Mouse (Mus musculus): ENCODE measurements around the gene Fam53a. TPM values are rescaled to one million over a fixed set of nuclear protein-coding genes. Genes with fewer than 3 reads are reported as not detected.

The Fam53a gene
- 10 to 100 TPM; 26.1 to 28.5 TPM for total RNA-seq (2021)
- polyA plus RNA-seq (2012; rRNA removed): 74.4 and 97.8 TPM in 2 replicates
- long read RNA-seq, transcript Fam53a-201 (5 exons, 2,346 nt): minor isoform, 6 of 50 reads
- long read RNA-seq, transcript Fam53a-202 (6 exons, 2,009 nt): major isoform, 28 of 50 reads
- long read RNA-seq, partial matches to known transcripts: 2 of 50 reads
- long read RNA-seq, other reads (novel, unspliced or antisense): 12 of 50 reads

GRCm38 (mm10) chr5:33629301-33629987, at the start of gene Fam53a, which contains the start of gene Gm9903:
Fam53a (minus strand) TSS chr5:33629635.
Gm9903 (plus strand) TSS chr5:33629925.
- peak; percentile 100 for DNase-seq

GRCm38 (mm10) chr5:33678244-33678643, 48.8 kb upstream of the Fam53a start:
- no peak for DNase-seq

GRCm38 (mm10) chr5:33675964-33676363, 46.5 kb upstream of the Fam53a start:
- peak; percentile 48 for DNase-seq

- DNase-seq: no peak
Observed at GRCm38 (mm10) chr5:33674439-33674838, 45.0 kb upstream of the Fam53a start.

GRCm38 (mm10) chr5:33671659-33672058, 42.2 kb upstream of the Fam53a start:
- no peak for DNase-seq

GRCm38 (mm10) chr5:33668223-33668622, 38.8 kb upstream of the Fam53a start:
- peak; percentile 30 for DNase-seq

- DNase-seq: no peak
Observed at GRCm38 (mm10) chr5:33658664-33659050, 29.2 kb upstream of the Fam53a start.

- DNase-seq: peak; percentile 99
Observed at GRCm38 (mm10) chr5:33657787-33658663, 28.6 kb upstream of the Fam53a start, which contains the start of the genes Tacc3 and Tmem129. Tacc3 (plus strand) TSS chr5:33658128. Tmem129 (minus strand) TSS chr5:33658416.

- DNase-seq: no peak
Observed at GRCm38 (mm10) chr5:33657251-33657786, 27.9 kb upstream of the Fam53a start.

- DNase-seq: no peak
Observed at GRCm38 (mm10) chr5:33656739-33657138, 27.3 kb upstream of the Fam53a start.

GRCm38 (mm10) chr5:33655251-33655840, 25.9 kb upstream of the Fam53a start:
- no peak for DNase-seq

GRCm38 (mm10) chr5:33654424-33654823, 25.0 kb upstream of the Fam53a start:
- DNase-seq: no peak

- no peak for DNase-seq
Observed at GRCm38 (mm10) chr5:33652783-33653173, 23.3 kb upstream of the Fam53a start.

GRCm38 (mm10) chr5:33651921-33652782, 22.7 kb upstream of the Fam53a start, which contains the start of gene Slbp:
Slbp (minus strand) TSS chr5:33652574.
- peak; percentile 97 for DNase-seq

GRCm38 (mm10) chr5:33651541-33651920, 22.1 kb upstream of the Fam53a start:
- no peak for DNase-seq

GRCm38 (mm10) chr5:33651017-33651416, 21.6 kb upstream of the Fam53a start:
- DNase-seq: no peak

- DNase-seq: no peak
Observed at GRCm38 (mm10) chr5:33640652-33641051, 11.2 kb upstream of the Fam53a start.

- DNase-seq: no peak
Observed at GRCm38 (mm10) chr5:33638826-33639225, 9.4 kb upstream of the Fam53a start.

- DNase-seq: no peak
Observed at GRCm38 (mm10) chr5:33637606-33638350, 8.3 kb upstream of the Fam53a start.

- no peak for DNase-seq
Observed at GRCm38 (mm10) chr5:33635361-33635760, 5.9 kb upstream of the Fam53a start.
